Mouse (Mus musculus) kidney, adult 2 months (tissue): Measurements from ENCODE around the gene C130050O18Rik.

Source experiments
- CTCF ChIP-seq: fragments of 200-500 bp; conservative IDR thresholded peaks from 2 replicates; pipeline ENCODE4 v1.5.1; 2011; ENCODE audit warnings: low read depth, mild to moderate bottlenecking, control low read depth, low read length, moderate library complexity, mixed read lengths; ENCODE audit not compliant: insufficient read depth, insufficient read length
- POLR2A ChIP-seq: fragments of 200-500 bp; IDR thresholded peaks from one replicate; pipeline ENCODE4 v1.6.1; 2011; ENCODE audit warnings: low read depth, low read length, control low read depth

- TF ChIP-seq CTCF: no peak
- no peak for TF ChIP-seq POLR2A
These were observed 31.1 kb upstream of the C130050O18Rik start for GRCm38 (mm10) chr5:139373889-139374444.
